Mouse (Mus musculus): ENCODE data around the gene 1700001L19Rik.

1700001L19Rik gene

DNA sequence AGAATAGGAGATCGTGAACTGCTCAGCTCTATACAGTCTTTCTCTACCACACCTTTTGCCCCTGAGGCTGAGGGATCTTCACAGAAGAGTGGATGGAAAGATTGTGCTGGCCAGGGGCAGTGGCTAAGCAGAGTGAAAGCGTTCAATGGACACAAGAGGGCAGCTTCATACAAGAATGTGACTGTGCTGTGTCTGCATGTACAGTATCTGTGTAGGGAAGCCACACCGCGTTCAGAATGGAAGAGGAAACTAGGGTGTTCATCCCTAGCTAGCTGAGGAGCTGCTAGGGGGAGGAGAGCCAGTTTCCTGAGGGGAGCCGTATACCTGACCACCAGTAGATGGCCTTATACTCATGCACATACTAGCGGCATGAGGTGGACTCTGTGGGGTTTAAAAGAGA, 25.6 kb downstream of the 1700001L19Rik start:
- no peak for DNase-seq

DNA sequence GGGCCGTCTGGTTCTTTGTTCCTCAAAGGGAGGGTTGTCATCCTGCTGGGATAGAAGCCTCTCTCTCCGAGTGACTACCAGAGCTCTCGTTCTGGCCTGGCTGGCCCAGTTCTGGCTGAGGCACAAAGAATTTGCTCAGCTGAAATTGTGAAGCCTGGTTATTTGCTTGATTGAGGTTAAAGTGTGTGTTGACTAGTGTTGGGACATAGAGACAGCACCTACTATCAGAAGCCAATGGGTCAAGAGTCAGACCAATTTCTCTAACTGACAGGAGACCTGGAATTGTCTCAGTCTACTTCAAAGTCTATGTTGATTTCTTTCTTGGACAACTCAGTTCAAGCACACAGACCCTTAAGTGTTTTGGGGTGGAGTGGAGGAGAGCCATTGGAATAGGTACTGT, 29.8 kb downstream of the 1700001L19Rik start:
- DNase-seq: no peak

DNA sequence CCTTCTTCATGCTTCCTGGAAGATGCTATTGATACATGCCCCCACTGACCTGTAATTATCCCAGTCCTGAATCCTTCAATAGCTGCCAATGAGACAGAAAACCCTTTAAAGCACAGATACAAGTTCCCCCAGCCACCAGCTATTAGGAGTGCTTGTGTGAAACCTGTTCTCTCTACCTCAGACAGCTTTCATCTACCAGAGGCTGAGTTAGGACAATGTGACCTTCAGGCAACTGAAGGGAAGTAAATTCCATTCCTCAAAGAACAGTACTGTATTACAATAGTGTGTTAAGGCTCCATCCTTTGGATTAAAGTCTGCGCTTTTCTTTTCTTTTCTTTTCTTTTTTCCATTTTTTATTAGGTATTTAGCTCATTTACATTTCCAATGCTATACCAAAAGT, 45.6 kb downstream of the 1700001L19Rik start:
- no peak for DNase-seq
